Mouse (Mus musculus) ovary, adult 10 weeks (tissue): Measurements from ENCODE around the gene Hist1h2ba. TPM values are rescaled to one million over a fixed set of nuclear protein-coding genes. Genes with fewer than 3 reads are reported as not detected.

Source experiments
- polyA plus RNA-seq: library from polyadenylated mRNA; stranded (reverse); fragments of 350-450 nt; fragmentation: Illumina TruSeq; extraction: RNeasy Lipid Tissue Mini Kit (QIAGEN cat#74804); gene quantifications from one replicate; pipeline ENCODE4 v1.2.3, GENCODE M21; 2014

The Hist1h2ba gene
- not detected for polyA plus RNA-seq

GRCm38 (mm10) chr13:23933421-23934210 is at the start of gene Hist1h2ba:
TSS of gene Hist1h2ba (minus strand) at chr13:23934156.

GRCm38 (mm10) chr13:23934211-23934520 is 210 bp upstream of the Hist1h2ba start, which contains the start of gene Hist1h2aa:
TSS of gene Hist1h2aa (plus strand) at chr13:23934462.

GRCm38 (mm10) chr13:23914376-23915167 is 19.4 kb downstream of the Hist1h2ba start, which contains the start of gene Slc17a4:
TSS of gene Slc17a4 (minus strand) at chr13:23915009.

Other genes with a start within 250 kb of the Hist1h2ba start
- 68.0 TPM for gene Hist1h2bc, start 250.0 kb downstream of the Hist1h2ba start, polyA plus RNA-seq
- gene Hist1h1t, start 238.3 kb downstream of the Hist1h2ba start, polyA plus RNA-seq = not detected
- not detected for gene Hist1h4c, start 235.7 kb downstream of the Hist1h2ba start, polyA plus RNA-seq
- 24.7 TPM for gene Hfe, start 223.3 kb downstream of the Hist1h2ba start, polyA plus RNA-seq
- 9.9 TPM for gene Hist1h1c, start 195.3 kb downstream of the Hist1h2ba start, polyA plus RNA-seq
- not detected for gene Hist1h3c, start 188.6 kb downstream of the Hist1h2ba start, polyA plus RNA-seq
- gene Hist1h2bb, start 187.4 kb downstream of the Hist1h2ba start, polyA plus RNA-seq = not detected
- not detected for gene Hist1h2ab, start 183.0 kb downstream of the Hist1h2ba start, polyA plus RNA-seq
- not detected for gene Hist1h3b, start 181.9 kb downstream of the Hist1h2ba start, polyA plus RNA-seq
- not detected for gene Hist1h4b, start 177.1 kb downstream of the Hist1h2ba start, polyA plus RNA-seq
- not detected for gene Hist1h4a, start 172.9 kb downstream of the Hist1h2ba start, polyA plus RNA-seq
- gene Hist1h3a, start 171.8 kb downstream of the Hist1h2ba start, polyA plus RNA-seq = not detected
- not detected for gene Hist1h1a, start 170.5 kb downstream of the Hist1h2ba start, polyA plus RNA-seq
- gene Trim38, start 164.2 kb downstream of the Hist1h2ba start, polyA plus RNA-seq = not detected
- gene Slc17a2, start 127.2 kb downstream of the Hist1h2ba start, polyA plus RNA-seq = 0.09 TPM
- not detected for gene Slc17a3, start 94.7 kb downstream of the Hist1h2ba start, polyA plus RNA-seq
- gene Slc17a1, start 66.4 kb downstream of the Hist1h2ba start, polyA plus RNA-seq = not detected
- not detected for gene Slc17a4, start 19.1 kb downstream of the Hist1h2ba start, polyA plus RNA-seq
- gene Hist1h2aa, start 306 bp upstream of the Hist1h2ba start, polyA plus RNA-seq = not detected
- not detected for gene Scgn, start 57.1 kb upstream of the Hist1h2ba start, polyA plus RNA-seq